Mouse (Mus musculus): ENCODE measurements around the gene Nfkbib. TPM values are rescaled to one million over a fixed set of nuclear protein-coding genes. Genes with fewer than 3 reads are reported as not detected.

Nfkbib gene
- polyA plus RNA-seq, 1 experiment from 2014 or later = 42.8 TPM

- Histone ChIP-seq H3K4me2 (replicated peaks) (no peak overlapping the region), H3K36me3 (peaks cover 30% of the 10 kb centered on the region)
Measured at GRCm38 (mm10) chr7:28781261-28781663, 13.9 kb upstream of the Nfkbib start.

DNA sequence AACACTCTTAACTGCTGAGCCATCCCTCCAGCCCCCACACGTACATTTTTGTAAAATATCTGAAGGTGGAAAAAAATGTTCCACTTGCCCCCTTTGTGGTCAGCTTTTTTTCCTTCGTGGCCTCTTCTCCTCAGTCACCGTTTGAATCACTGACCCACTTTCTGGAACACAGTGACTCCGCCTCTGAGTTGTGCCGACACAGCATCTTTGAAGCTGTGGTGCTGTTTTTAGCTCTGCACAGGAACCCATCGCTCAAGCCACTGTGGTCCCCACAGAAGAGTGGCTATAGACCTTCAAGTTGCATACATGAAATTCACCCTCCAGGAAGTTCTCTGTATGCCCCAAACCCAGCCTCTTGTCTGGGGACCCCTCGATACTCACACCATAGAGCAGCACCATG lies 13.5 kb upstream of the Nfkbib start:
- H3K9me3 ChIP-seq (replicated peaks) = no peaks in the 10 kb centered on the region
- WGBS = 68% methylated on average over 7 of the region's 7 CpGs
- H3K9ac ChIP-seq = no peak overlapping the region
- H3K4me1 ChIP-seq = peaks cover 21% of the 10 kb centered on the region
- peaks cover 25% of the 10 kb centered on the region for H3K36me3 ChIP-seq
- no peak for ATAC-seq (ENCODE audit: insufficient number of reproducible peaks, low FRiP score, low TSS enrichment, low read depth)
- H3K27ac ChIP-seq (replicated peaks) = peak overlapping the region; percentile 84
- H3K27me3 ChIP-seq = no peaks in the 10 kb centered on the region
- no peak overlapping the region for H3K4me3 ChIP-seq (replicated peaks)
- no peak overlapping the region for H3K4me2 ChIP-seq (replicated peaks)

More at GRCm38 (mm10) chr7:28781261-28781663, 13.9 kb upstream of the Nfkbib start:
- peak overlapping the region; percentile 84; the same call in 1 of the 2 replicates for H3K27ac ChIP-seq (replicated peaks)
- H3K4me3 ChIP-seq (replicated peaks) = no peak overlapping the region
- peaks cover 21% of the 10 kb centered on the region for H3K4me1 ChIP-seq
- ATAC-seq (ENCODE audit: insufficient number of reproducible peaks, low FRiP score, low TSS enrichment, low read depth) = no peak
- no peaks in the 10 kb centered on the region for H3K9me3 ChIP-seq (replicated peaks)
- H3K27me3 ChIP-seq = no peaks in the 10 kb centered on the region
- H3K9ac ChIP-seq = no peak overlapping the region
- WGBS = 83% methylated on average over 8 of the region's 8 CpGs

DNA sequence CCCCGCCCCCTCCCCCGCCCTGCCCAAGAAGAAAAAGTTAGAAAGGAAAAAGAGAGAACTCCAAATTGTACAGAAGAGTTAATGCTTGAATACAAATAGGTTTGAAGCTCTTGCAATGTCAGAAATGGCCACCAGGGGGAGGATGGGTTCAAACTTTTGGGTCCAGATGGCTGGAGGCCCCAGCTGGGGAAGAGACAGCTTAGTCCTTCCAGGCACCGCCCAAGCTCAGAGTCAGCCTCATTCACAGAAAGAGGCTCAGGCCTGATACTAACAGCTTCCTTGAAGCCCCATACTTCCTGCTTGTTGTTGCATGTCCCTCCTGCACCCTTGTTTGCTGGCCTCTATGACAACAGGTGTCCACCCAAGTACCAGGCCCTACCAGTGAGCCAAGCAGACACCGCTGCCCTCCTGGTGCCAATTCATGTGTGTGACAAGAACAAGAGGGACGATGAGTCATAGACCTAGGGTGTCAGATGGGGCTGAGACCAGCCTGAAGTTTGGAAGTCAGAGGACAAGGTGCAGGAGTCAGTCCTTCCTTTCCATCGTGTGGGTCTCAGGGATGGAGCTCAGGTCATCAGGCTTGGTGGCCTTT lies 12.9 kb upstream of the Nfkbib start:
- Histone ChIP-seq H3K4me3 (replicated peaks) (no peak overlapping the region), H3K27ac (replicated peaks) (peak overlapping the region; percentile 84), H3K4me2 (replicated peaks) (no peak overlapping the region), H3K9me3 (replicated peaks) (no peaks in the 10 kb centered on the region), H3K4me1 (peaks cover 21% of the 10 kb centered on the region), H3K36me3 (peaks cover 19% of the 10 kb centered on the region), H3K27me3 (no peaks in the 10 kb centered on the region), H3K9ac (no peak overlapping the region)
- peak; percentile 66 for ATAC-seq (ENCODE audit: insufficient number of reproducible peaks, low FRiP score, low TSS enrichment, low read depth)
- WGBS = 40% methylated on average over 6 of the region's 6 CpGs

- WGBS = 82% methylated on average over 9 of the region's 9 CpGs
- Histone ChIP-seq H3K9me3 (replicated peaks) (no peaks in the 10 kb centered on the region), H3K9ac (no peak overlapping the region), H3K27me3 (no peaks in the 10 kb centered on the region), H3K36me3 (peaks cover 19% of the 10 kb centered on the region), H3K4me2 (replicated peaks) (no peak overlapping the region), H3K27ac (replicated peaks) (no peak overlapping the region), H3K4me3 (replicated peaks) (no peak overlapping the region), H3K4me1 (peaks cover 18% of the 10 kb centered on the region)
- no peak for ATAC-seq (ENCODE audit: insufficient number of reproducible peaks, low FRiP score, low TSS enrichment, low read depth)
Measured at GRCm38 (mm10) chr7:28778825-28779224, 11.5 kb upstream of the Nfkbib start.

DNA sequence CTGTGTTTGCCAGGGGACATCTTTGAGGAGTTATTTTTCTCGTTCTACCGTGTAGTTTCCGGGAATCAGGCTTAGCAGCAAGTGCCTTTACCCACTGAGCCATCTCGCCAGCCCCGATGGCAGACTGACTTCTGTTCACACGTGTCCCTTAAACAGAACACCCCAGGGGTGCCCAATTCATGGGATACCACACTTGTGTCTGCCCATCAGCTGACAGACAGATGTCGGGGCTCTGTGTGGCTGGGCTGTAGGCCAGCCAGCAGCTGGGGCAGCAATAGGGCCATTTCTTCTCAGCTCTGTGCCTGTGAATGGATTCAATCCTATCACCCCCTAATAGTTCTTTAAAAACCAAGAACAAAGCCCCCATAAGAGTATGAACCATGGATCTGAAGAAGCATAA lies 7.8 kb upstream of the Nfkbib start:
- Histone ChIP-seq H3K4me1 (peaks cover under 1% of the 10 kb centered on the region), H3K27ac (replicated peaks) (no peak overlapping the region; the same call in 1 of the 2 replicates), H3K4me3 (replicated peaks) (no peak overlapping the region), H3K4me2 (replicated peaks) (no peak overlapping the region), H3K9me3 (replicated peaks) (no peaks in the 10 kb centered on the region), H3K9ac (no peak overlapping the region), H3K36me3 (peaks cover 28% of the 10 kb centered on the region; the same call in 1 of the 2 replicates), H3K27me3 (no peaks in the 10 kb centered on the region)
- WGBS = 73% methylated on average over 7 of the region's 7 CpGs
- no peak for ATAC-seq (ENCODE audit: insufficient number of reproducible peaks, low FRiP score, low TSS enrichment, low read depth)

- WGBS = 55% methylated on average over 12 of the region's 12 CpGs
- peak; percentile 25; the same call in 1 of the 2 replicates for ATAC-seq (ENCODE audit: insufficient number of reproducible peaks, low FRiP score, low TSS enrichment, low read depth)
- Histone ChIP-seq H3K9ac (no peak overlapping the region), H3K4me2 (replicated peaks) (no peak overlapping the region), H3K4me3 (replicated peaks) (no peak overlapping the region), H3K9me3 (replicated peaks) (no peaks in the 10 kb centered on the region), H3K36me3 (peaks cover 28% of the 10 kb centered on the region; the same call in 1 of the 2 replicates), H3K27me3 (no peaks in the 10 kb centered on the region), H3K27ac (replicated peaks) (peak overlapping the region; percentile 28), H3K4me1 (no peaks in the 10 kb centered on the region)
Measured at GRCm38 (mm10) chr7:28774164-28774563, 6.9 kb upstream of the Nfkbib start.

DNA sequence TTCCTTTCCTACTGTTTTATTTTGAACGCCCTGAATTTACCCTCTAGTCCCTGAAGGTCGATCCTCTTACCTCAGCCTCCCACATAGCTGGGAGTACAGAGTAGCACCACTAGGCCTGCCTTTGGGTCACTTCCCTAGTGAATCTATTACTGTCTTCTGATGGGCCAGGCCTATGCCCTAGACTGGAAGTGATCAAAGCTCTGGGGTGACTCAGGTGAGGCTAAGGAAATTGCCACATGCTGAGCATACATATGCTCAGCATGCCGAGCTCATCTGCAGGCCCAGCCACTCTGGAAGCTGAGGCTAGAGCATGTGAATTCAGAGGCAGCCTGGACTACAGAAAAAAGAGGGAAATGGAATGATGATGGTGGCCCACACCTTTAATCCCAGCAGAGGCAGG lies 5.9 kb upstream of the Nfkbib start:
- H3K9ac ChIP-seq = no peak overlapping the region

DNA sequence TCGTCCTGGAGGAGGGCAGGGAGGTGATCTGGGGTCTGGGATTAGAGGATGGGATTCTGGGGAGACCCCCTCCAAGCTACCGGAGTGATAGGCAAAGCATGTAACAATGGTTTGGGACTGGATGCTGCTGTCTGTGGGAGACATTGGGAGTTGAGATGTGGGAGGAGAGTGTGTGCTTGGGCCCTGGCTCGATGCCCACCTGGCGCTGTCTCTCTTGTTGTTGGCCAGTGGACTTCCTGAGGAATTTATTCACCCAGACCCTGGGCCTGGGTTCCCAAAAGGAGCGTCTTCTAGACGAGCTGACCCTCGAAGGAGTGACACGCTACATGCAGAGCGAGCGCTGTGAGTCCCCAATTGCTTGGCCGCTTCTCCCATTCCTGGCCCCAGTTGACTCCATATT lies 4.6 kb upstream of the Nfkbib start:
- no peak overlapping the region for H3K9ac ChIP-seq
- H3K36me3 ChIP-seq = peaks cover 19% of the 10 kb centered on the region; the same call in 1 of the 2 replicates
- H3K27ac ChIP-seq (replicated peaks) = no peak overlapping the region
- no peak overlapping the region for H3K4me2 ChIP-seq (replicated peaks)
- ATAC-seq (ENCODE audit: insufficient number of reproducible peaks, low FRiP score, low TSS enrichment, low read depth) = no peak
- no peak overlapping the region for H3K4me3 ChIP-seq (replicated peaks)
- H3K4me1 ChIP-seq = peaks cover 11% of the 10 kb centered on the region
- 87% methylated on average over 11 of the region's 11 CpGs for WGBS
- H3K27me3 ChIP-seq = no peaks in the 10 kb centered on the region
- H3K9me3 ChIP-seq (replicated peaks) = no peaks in the 10 kb centered on the region

More for the DNA sequence above, 5.9 kb upstream of the Nfkbib start:
- no peaks in the 10 kb centered on the region for H3K4me1 ChIP-seq
- H3K9me3 ChIP-seq (replicated peaks) = no peaks in the 10 kb centered on the region
- H3K4me3 ChIP-seq (replicated peaks) = no peak overlapping the region
- no peak overlapping the region for H3K4me2 ChIP-seq (replicated peaks)
- 60% methylated on average over 3 of the region's 3 CpGs for WGBS
- no peaks in the 10 kb centered on the region for H3K27me3 ChIP-seq
- H3K27ac ChIP-seq (replicated peaks) = peak overlapping the region; percentile 28; the same call in 1 of the 2 replicates
- ATAC-seq (ENCODE audit: insufficient number of reproducible peaks, low FRiP score, low TSS enrichment, low read depth) = no peak
- peaks cover 23% of the 10 kb centered on the region; the same call in 1 of the 2 replicates for H3K36me3 ChIP-seq

DNA sequence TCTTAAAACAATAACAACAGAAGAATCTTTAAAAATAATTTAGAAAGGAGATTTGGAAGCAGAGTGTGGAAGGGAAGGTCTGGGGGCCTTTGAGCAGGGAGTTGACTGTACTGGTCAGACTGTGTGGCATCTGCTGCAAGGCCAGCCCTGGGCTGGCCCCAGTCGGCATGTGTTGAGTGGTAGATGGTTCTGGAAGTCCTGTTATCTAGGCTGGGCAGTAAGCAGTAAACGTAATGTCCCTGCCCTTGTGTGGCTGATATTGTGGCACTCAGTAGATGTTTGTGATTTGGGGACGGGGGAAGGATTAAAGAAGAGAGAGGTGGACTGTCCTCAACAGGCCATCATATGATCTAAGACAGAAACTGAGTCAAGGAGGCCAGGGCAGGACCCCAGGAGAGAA lies 3.0 kb upstream of the Nfkbib start:
- ATAC-seq (ENCODE audit: insufficient number of reproducible peaks, low FRiP score, low TSS enrichment, low read depth) = no peak
- H3K27me3 ChIP-seq = no peaks in the 10 kb centered on the region
- H3K36me3 ChIP-seq = 0 out of 2 replicates have a peak, but pooled peaks cover 15% of the 10 kb centered on the region
- H3K27ac ChIP-seq (replicated peaks) = no peak overlapping the region
- peaks cover 16% of the 10 kb centered on the region for H3K4me1 ChIP-seq
- no peaks in the 10 kb centered on the region for H3K9me3 ChIP-seq (replicated peaks)
- no peak overlapping the region for H3K9ac ChIP-seq
- H3K4me2 ChIP-seq (replicated peaks) = no peak overlapping the region
- no peak overlapping the region for H3K4me3 ChIP-seq (replicated peaks)
- 93% methylated on average over 3 of the region's 3 CpGs for WGBS

DNA sequence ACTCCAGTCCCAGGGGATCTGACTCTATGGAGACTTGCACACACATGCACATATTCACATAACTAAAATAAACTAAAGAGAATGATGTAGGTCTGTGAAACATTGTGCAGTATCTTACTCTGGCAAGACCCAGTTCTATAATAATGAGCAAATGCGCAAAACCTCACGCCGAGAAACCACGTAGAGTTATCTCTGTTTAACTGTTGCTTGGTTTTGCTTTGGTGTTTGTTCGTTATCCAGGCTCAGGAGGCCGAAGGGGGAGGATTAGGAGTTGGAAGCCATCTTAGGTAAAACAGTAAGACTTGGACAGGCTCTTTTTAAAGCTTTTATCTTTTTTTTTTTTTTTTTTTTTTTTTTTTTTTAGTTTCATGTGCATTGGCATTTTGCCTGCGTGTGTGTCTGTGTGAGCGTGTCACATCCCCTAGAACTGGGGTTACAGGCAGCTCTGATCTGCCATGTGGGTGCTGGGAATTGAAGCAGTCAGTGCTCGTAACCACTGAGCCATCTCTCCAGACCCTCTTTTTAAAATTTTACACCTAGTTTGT lies 2.2 kb upstream of the Nfkbib start:
- Histone ChIP-seq H3K4me2 (replicated peaks) (no peak overlapping the region), H3K27ac (replicated peaks) (no peak overlapping the region), H3K4me1 (peaks cover 22% of the 10 kb centered on the region), H3K4me3 (replicated peaks) (no peak overlapping the region), H3K27me3 (no peaks in the 10 kb centered on the region), H3K36me3 (0 out of 2 replicates have a peak, but pooled peaks cover 15% of the 10 kb centered on the region), H3K9ac (no peak overlapping the region), H3K9me3 (replicated peaks) (no peaks in the 10 kb centered on the region)
- no peak for ATAC-seq (ENCODE audit: insufficient number of reproducible peaks, low FRiP score, low TSS enrichment, low read depth)
- 86% methylated on average over 9 of the region's 9 CpGs for WGBS

- H3K4me3 ChIP-seq (replicated peaks) = peak overlapping the region; percentile 73
- peaks cover 5% of the 10 kb centered on the region for H3K36me3 ChIP-seq
- peaks cover 22% of the 10 kb centered on the region for H3K4me1 ChIP-seq
- 2% methylated on average over 14 of the region's 14 CpGs for WGBS
- H3K4me2 ChIP-seq (replicated peaks) = peak overlapping the region; percentile 52
- peak overlapping the region; percentile 69 for H3K9ac ChIP-seq
- no peak for ATAC-seq (ENCODE audit: insufficient number of reproducible peaks, low FRiP score, low TSS enrichment, low read depth)
- H3K9me3 ChIP-seq (replicated peaks) = no peaks in the 10 kb centered on the region
- H3K27me3 ChIP-seq = no peaks in the 10 kb centered on the region
- H3K27ac ChIP-seq (replicated peaks) = no peak overlapping the region
Measured at GRCm38 (mm10) chr7:28766910-28767309, 402 bp downstream of the Nfkbib start.

Data from embryonic facial prominence, embryonic 15.5 days (tissue).